Mouse (Mus musculus): ENCODE results near the gene Zbtb3.

The Zbtb3 gene

GRCm38 (mm10) chr19:8841012-8841411, 38.7 kb downstream of the Zbtb3 start:
- DNase-seq, result no peak

- no peak for DNase-seq
These were observed 40.6 kb downstream of the Zbtb3 start for GRCm38 (mm10) chr19:8842961-8843360.

GRCm38 (mm10) chr19:8844371-8845129, 42.2 kb downstream of the Zbtb3 start:
- DNase-seq, result peak in 1 of 2 experiments; percentile 83

- no peak for DNase-seq
These were observed 46.0 kb downstream of the Zbtb3 start for GRCm38 (mm10) chr19:8848356-8848755.

GRCm38 (mm10) chr19:8850402-8850901, 48.1 kb downstream of the Zbtb3 start, which contains the start of gene Lrrn4cl:
TSS of gene Lrrn4cl (plus strand) at chr19:8850768.
- no peak for DNase-seq

GRCm38 (mm10) chr19:8851639-8852038, 49.3 kb downstream of the Zbtb3 start:
- no peak for DNase-seq

GRCm38 (mm10) chr19:8852236-8852928, 50.0 kb downstream of the Zbtb3 start:
- no peak for DNase-seq

GRCm38 (mm10) chr19:8853117-8853516, 50.8 kb downstream of the Zbtb3 start:
- no peak for DNase-seq
